Mouse (Mus musculus) lung, postnatal 0 days (tissue): Measurements from ENCODE around the gene Lurap1l.

ENCODE experiments used
- CTCF ChIP-seq: IDR thresholded peaks from 2 replicates; pipeline ENCODE4 v1.5.1; 2016; ENCODE audit warnings: antibody characterized with exemption, mild to moderate bottlenecking
- EP300 ChIP-seq: IDR thresholded peaks from 2 replicates; pipeline ENCODE4 v1.6.1; 2016; ENCODE audit warnings: antibody characterized with exemption, mild to moderate bottlenecking, control low read depth

DNA sequence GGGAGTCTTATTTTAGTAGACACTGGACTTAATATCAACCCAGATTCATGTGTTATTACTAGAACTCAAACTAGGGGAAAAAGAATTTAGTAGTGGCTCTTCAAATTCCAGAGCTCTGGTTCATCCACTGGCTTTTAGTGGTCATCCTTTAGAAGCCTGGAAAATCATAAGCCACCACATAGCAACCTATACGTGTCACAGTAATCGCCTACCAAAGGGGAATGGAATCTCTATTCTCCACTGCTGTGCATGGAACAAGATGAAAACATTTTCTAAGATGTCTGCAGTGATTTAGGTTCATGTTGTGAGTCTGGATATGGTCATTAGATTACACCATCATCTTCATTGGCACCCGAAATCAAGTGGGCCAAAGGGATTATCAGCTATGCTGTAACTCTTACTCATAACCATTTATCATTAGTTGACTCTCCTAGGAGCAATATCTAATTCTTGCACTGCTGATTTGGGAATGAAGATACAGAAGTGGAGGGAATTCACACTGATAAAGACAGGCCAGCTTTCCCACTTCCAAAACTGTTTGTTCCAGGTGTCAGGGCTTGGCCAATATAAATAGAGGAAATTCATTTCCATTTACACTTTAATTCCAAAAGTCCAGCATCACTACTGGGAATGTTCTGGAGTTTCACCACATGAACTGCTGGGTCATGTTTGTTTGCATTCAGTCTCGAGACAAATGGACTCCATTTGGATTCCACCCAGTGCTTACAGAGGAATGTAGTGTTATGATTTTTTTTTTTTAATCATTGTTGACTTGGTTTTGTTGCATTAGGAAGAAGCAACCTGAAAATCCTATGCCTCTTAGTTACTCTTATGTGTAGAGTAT is 11.4 kb downstream of the Lurap1l start:
- TF ChIP-seq CTCF (no peak), EP300 (no peak)
